Mouse (Mus musculus): ENCODE data around the gene Cracr2a.

Cracr2a gene

DNA sequence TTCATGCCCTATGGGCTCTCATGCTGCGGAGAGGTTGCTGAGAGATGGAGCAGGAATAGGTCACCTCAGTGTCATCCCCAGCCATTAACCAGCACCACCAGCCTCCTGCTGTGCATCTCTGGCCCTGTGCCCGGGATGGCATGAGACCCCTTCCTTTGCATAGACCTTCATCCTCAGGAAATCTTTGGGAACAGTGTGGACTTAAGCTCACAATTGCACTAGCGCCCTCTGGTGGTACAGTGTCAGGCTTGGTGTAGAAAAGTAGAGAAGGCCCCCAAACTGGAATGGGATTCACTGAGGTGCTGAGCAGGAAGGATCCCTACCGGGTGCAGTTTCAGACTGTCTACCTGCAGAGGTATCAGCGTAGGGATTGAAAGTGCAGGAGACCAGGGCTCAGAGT is 64.0 kb downstream of the Cracr2a start:
- peak in 1 of 2 experiments; percentile 17 for DNase-seq (ENCODE audit: low spot score in 2 of 2)

DNA sequence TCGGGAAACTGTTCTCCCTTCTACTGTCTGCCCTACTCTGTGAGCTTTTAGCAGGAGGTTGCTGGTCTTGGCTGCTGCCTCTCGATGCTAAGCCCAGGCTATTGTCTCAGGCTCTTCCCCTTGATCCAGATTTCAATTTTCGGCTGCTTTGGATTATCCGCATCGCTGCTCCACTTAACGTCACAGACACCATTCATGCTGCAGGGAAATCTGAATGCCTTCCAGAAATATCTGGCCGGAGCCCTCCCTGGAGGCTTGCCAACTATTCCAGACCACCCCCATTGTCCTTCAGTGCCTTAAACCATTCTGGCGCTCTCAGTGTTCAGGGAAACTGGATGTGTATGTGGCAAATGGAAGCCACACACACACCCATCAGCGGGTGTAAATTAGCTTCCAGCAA is 66.3 kb downstream of the Cracr2a start:
- no peak for DNase-seq (ENCODE audit: low spot score in 2 of 2)

DNA sequence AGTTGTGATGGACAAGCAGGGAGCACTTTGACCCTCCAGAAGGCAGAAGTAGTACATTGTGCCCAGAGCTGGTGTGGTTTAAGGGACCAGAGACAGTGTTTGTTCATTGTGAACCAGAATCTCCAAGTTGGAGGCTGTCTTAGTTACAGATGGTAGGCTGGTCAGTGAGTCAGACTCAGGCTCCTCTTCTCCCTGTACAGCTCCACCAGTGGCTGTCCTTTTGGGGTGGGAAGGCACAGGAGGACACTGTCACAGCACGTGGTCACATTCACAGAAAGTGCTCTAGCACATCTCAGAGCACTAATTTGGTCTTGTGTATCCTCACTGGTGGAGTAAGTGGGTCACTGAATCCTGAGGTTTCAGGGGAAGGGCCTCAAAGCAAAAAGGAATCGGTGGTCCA is 68.1 kb downstream of the Cracr2a start:
- no peak for DNase-seq (ENCODE audit: low spot score in 2 of 2)

DNA sequence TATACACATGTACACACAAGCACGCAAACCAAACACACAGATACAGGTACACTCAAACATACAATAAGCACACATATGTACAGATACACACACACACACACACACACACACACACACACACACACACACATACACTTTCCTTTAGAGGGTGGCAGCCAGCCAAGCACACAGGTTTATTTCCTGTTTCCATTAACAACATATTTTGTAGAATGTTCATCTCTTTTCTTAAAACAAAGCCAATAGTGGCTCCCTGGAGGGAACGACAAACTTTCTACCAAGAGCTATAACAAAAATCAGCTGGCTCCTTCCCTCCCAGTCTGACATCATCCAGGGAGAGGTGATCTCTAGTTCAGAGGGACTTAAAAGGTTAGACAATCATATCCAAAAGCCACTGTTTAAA is 73.7 kb downstream of the Cracr2a start:
- no peak for DNase-seq (ENCODE audit: low spot score in 2 of 2)

DNA sequence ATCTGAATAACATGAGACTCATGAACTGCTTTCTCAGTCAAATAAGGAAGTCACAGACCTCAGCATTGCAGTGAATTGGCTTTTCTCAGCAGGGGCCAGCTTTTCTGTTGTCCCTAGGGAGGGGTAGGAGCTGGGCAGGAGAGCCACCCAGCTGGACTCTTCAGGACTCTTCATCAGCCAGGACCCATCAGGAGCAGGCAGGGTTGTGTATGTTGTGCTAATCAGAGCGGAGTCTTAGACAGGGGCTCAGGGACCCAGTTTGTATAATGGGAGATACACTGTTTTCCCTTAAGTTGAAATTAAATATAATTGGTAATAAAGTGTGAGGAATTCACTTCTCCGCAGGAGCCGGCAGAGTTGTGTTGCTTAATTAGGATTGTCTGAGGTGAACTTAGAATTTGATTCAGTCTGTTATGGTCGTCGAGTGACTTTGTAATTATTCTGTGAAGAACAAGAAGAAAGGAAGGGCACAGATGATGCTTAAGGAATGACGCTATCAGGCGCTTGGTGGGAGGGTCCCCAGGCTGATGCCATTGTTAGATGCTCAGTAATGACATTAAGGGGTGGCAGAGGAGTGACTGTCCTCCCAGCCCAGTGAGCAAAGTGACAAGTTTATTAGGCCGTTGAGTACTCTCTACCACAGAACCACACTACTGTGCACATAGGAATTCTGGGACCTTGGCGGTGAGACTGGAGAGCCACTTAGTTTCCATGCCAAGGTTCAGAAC is 74.5 kb downstream of the Cracr2a start:
- DNase-seq (ENCODE audit: low spot score in 2 of 2) = no peak

DNA sequence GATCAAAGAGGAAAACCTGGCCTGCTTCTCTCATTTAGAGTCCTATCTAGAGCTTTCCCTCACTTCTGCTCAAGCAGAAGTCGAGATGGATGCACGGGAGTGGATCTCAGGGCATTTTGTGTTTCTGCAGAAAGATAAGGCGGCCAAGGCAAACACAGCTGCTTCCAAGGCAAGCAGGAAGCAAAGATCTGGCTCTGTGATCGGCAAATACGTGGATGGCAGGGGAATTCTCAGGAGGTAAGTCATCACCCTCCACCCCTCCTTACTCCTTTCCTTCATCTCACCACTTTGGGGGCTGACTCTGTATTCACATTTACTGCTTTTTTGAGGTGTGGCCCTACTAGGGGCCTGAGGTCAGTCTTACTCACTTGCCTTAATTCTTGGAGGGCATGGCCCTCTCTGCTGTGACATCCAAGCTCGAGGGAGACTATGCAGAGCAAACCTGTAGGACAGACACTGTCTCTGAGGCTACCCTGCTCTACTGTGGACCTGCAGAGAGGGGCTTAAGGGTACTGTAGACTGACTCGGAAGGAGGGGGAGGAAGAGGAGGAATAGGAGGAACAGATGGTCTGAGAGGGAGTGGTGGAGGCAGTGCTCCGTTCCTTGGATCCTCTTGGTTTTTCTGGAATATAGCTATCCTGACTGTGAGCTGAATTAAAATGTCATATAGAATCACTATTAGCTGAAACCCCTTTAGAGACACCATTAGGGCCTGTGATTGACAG is 80.1 kb downstream of the Cracr2a start:
- DNase-seq (ENCODE audit: low spot score in 2 of 2) = peak; percentile 4 to 17

DNA sequence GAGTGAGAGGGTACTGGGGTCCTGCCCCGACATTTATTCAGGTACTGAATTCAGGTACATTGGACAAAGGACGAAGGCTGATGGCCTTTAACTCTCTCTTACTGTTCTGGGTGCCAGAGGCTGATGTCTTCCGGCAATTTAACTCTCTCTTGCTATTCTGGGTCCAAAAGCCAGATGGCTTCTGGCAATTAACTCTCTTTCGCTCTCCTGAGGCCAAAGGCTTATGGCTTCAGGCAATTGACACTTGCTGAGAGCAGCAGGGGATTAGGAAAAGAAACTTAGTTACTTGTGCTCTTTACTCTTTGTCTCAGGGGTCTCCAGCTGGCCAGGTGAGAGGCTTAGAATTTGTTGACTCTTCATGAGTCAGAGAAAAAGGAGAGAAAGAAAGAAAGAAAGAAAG is 94.8 kb downstream of the Cracr2a start:
- no peak for DNase-seq (ENCODE audit: low spot score in 2 of 2)

DNA sequence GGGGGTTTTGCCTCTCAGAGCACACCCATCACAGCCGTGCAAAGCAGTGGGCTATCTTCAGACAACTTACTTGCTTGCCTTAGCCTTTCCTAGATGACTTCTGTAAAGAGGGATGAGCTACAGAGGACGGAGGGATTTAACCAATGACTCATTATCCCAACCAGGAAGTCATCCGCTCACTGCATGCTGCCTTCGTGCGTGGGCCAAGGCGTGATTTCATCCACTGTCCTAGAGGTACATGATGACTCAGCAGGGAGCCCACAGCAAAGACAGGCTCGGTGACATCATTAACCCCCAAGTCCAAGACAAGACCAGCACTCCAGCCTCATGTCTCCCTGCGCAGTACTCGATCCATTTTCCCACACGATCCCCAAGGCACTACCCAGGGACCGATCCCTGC is 96.0 kb downstream of the Cracr2a start:
- DNase-seq (ENCODE audit: low spot score in 2 of 2) = no peak

DNA sequence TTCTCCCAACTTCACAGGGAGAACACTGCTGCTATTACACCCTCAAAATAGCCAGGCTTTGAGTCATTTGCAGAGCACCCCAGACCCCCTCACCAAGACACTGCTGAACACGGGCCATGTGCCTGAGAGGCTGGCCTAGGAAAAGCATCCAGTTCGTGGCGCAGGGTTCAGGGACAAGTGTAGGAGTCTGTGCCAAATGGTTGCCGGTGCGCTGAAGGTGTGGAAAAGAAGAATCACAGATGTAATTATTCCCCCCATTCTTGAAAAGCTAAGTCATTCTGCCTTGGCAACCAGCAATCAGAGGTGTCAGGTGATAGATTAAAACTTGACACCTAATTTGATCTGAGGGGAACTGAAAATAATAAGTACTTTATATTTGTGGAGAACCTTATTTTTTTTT is 98.3 kb downstream of the Cracr2a start:
- DNase-seq (ENCODE audit: low spot score in 2 of 2) = no peak

DNA sequence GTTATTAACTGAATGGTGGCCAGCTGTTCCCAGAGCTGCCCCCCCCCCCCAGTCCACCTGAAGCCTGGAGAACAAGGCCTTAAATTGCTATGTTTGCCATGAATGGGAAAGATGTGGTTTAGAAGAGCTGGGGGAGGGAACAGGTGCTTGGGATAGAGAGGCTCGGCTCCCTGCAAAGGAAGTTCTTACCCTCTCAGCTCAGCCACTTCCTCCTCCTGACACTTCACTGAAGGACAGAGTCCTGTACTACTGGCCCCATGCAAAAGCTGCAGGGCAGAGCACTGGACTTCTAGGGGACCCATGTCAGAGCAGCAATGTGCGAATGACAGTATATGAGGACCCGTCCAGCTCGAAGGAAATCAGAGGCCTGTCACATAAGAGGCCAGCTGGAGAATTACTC is 98.8 kb downstream of the Cracr2a start:
- no peak for DNase-seq (ENCODE audit: low spot score in 2 of 2)

DNA sequence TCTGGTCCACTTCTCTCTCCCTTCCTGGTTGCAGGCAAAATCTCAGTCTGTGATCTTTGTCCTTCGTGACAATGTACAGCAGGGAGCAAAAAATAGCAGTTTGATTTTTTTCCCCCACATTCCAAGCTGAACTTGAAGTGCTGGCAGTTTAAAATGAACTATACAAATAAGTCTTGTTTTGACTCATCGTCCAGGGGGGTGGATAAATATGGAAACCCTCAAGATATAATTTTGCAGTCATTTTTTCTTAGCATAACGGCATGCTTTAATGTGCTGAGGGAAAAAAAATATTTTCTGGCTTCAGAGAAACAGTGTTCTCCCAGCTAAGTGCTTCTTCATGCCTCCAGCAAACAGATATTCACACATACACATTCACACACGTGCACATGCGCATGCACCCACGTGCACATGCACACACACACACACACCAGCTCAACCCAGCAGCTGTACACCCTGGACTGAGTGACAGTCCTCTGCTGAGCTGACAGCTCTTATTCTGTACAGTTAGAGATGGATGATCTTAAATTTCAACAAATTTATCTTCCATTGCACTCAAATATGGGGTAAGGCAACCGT is 100.7 kb downstream of the Cracr2a start:
- DNase-seq (ENCODE audit: low spot score in 2 of 2) = no peak

DNA sequence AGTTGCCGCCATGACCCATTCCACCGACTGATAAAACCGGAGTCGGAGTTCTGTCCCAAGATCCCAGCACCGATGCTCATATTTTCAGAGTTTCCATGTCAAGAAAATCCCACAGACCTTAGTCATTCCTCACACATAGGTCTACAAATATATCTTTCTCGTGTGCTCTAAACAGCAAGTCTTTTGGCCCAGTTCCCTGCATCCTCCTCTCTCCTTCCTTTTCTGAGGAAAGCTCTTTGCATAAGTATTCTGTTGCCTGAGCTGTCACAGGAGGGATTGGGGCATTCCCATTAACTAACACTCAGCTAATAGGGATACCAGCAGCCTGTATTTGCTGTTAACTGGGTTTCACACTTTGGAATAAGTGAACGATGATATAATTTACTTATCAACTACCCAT is 102.1 kb downstream of the Cracr2a start:
- DNase-seq (ENCODE audit: low spot score in 2 of 2) = no peak

DNA sequence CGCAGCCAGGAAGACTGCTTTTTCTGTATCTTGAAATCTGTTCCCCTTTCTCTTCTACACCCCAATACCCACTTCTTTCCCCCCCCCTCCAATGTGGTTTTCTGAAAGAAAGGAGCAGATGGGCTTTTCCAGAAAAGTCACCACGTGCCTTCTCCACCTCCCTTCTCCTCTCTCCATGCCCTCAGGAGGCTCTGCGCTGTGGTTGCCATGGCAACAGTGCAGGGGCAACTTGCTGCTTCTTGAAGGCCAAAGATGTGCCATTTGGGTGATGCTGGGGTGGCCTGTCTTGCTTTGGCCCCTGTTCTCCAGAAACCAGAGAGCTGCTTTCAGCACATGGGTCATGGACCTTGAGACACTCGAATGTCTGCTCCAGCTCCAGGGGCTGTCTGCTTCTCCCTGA is 108.2 kb downstream of the Cracr2a start:
- DNase-seq (ENCODE audit: low spot score in 2 of 2) = no peak

DNA sequence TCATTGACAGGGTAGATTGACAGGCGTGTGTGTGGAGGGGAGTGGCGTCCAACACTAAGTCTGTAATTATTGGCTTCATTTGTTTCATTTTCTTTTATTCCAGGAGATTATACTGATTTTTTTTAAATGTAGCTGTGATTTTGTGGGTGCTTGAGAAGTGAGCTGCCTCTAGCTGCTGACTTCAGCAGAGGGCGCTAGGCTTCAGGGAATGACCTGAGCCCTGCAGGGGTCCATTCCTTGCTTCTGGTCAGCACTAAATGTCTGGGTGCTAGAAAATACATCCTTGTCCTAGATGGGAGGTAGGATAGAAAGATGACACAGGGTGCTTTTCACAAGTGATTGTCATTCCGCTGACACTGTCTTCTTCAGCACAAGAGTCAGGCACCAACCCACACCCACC is 108.9 kb downstream of the Cracr2a start:
- DNase-seq (ENCODE audit: low spot score in 2 of 2) = no peak

DNA sequence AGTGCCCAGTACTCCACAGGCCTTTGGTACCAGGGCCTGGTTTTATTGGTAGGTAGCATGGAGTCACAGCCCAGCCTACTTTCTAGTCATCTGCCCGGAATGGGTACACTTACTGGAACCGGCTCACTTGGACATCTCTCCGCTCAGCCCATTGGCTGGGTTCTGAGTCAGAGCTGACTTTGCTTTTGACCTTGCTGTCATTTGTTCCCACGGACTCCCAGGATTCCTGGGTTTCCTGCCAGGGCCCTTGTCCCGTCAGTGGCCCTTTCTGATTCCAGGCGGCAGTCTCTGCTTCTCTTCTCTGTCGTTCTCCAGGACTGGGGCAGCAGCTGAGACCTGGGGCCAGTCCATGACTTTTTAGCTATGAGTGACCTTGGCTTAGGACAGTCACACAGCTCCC is 110.9 kb downstream of the Cracr2a start:
- DNase-seq (ENCODE audit: low spot score in 2 of 2) = no peak

DNA sequence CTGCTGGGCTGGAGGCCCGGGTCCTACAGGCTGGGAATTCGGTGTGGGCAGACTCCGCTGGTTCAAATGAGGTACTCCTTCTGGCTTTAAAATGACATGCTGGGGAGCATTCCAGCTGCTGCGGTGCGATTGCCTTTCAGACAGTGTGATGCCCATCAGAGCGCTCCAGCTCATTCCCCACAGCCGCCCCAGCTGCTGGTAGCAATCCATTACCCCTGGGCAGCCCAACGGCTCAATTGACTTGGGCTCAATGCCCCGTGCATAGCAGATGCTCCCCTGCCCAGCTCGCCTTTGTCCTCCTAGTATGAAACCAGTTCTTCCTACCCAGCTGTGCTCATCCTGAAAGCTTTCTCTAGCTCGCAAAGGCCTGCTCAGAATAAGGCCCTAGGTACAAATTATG is 115.7 kb downstream of the Cracr2a start:
- DNase-seq (ENCODE audit: low spot score in 2 of 2) = no peak

DNA sequence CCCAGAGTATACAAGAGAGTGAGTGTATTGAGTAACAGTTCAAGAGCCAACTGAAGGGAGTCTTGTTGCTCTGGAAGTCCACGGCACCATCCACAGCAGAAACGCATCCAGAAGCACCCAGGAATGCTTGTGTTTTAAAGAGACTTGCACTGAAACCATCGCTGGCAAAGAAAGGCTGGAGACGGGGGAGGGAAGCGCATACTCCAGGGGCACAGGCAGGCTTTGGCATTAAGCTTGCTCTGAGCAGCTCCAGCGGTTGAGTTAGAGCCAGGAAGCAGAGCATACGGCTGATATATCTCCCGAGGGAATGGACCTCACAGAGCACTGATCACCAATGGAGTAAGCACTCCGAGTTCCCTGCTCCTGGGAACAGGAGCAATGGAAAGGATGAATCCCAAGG is 117.2 kb downstream of the Cracr2a start:
- no peak for DNase-seq (ENCODE audit: low spot score in 2 of 2)

DNA sequence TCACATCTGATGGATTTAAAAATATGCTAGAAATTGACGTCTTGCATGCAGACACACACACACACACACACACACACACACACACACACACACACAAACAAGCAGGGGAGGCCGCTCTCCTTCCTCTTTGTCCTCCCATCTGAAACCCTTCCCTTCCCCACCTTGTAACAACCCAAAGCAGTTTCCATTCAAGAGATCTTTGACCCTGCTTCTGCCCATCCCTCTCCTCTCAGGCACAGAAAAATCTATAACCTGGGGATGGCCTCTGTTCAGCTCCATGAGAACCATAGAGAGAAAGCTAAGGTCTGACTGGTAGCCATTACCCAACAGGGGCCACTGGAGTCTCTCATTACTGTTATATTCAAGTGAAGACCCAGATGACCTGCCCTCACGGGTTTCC is 117.9 kb downstream of the Cracr2a start:
- DNase-seq (ENCODE audit: low spot score in 2 of 2) = no peak

DNA sequence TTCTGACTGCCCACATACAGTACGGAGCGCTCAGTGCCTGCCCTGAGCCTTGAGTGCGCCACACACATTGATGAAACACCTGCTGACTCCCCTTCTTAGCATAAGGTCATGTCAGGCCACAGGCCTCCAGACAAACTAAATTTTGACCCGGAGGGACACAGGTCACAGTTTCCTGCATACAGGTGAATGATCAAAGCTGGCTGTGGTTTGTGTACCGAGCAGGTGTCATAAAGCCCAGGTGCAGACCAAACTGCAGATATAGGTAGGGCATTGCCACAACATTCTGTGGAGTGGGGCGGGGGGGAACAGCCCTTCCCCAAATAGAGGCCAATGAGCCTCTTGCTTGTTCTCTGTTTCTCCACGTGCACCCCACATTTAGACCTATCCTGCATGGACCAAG is 119.6 kb downstream of the Cracr2a start:
- DNase-seq (ENCODE audit: low spot score in 2 of 2) = no peak

DNA sequence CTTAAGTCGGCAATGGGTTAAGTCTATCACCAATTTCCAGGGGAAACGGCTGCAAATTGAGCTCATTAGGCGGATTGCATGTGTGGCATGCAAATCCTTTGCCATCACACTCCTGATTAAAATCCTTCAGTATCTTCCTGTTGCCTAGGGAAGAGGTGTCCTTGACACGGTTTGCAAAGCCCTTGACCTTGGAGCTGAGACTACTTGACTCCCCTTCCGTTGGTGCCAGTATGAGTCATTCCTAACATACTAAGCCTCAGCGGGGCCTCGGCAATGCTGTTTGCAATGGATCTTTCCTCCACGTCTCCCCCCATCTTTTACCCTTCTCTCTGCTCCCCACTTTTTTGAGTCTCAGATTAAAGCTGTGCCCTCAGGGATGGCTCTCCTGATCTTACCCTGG is 122.4 kb downstream of the Cracr2a start:
- DNase-seq (ENCODE audit: low spot score in 2 of 2) = no peak

DNA sequence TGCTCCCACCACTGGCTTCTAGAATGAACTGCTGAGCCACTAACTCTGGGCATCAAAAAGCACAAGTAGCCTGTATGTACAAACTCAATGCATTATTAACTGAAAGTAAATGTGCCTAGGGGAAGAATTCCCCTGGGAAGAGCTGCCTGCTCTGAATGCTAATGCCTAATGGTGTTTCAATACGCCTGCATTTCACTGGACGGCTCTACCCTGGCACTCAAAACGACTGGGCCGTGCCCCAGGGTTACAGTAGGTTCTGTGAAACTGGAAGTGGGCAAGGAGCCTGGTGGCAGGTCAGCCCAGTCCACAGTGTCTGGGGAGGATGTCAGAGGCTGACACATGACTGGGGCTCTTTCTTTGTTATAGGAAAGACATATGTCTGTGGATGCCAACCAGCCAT is 123.8 kb downstream of the Cracr2a start:
- peak in 1 of 2 experiments; percentile 39 for DNase-seq (ENCODE audit: low spot score in 2 of 2)

DNA sequence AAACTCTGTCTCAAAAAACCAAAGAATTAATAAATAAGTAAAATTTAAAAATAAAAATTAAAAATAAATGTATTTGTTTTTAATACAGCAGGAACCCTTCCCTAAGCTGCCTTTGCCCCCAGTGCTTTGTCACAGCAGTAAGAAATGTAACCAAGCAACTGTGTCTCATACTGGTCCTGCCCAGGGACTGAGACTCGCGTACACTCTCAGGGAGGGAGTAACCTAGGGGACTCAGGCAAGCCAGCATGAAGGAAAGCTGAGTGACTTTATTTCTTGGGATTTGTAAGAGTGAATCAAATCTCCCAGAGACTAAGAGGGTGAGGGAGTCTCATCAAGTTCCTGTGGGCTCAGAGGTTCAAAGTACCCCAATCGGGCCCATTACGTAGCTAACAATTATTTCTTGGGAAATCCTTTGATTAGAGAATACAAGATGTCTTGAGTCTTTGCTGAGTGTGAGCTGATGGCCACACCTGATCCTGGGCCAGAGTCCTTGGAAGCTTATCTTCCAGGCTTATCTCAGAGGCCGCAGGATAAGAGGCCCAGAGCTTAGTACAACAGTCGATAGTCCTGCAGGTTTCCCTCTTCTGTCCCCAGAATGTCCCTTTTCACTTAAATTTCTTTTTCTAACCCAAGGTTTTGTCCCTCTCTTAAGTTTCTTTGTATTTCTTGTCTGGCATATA is 126.2 kb downstream of the Cracr2a start:
- no peak for DNase-seq (ENCODE audit: low spot score in 2 of 2)

DNA sequence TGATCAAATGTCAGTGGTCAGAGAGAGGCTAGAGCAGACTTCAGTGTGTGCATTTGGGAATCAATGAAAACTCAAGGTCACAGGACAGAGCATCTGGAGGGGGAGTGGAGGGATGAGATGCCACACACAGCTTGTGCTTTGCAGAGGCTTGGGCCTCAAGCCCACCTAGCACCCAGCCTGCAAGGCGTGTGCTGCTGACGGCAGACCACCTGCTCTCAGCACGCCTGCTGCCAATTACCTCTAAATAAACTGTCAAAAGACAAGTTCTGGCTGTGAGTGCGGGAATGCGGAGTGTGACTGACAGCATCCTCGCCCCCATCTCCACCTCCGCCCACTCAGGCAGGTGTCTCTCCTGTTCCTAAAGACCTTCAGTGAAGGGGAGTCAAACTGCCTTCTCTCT is 131.2 kb downstream of the Cracr2a start:
- DNase-seq (ENCODE audit: low spot score in 2 of 2) = no peak
